Mouse (Mus musculus) liver, postnatal 0 days (tissue): ENCODE data around the gene Cdrt4.

Source experiments
- CTCF ChIP-seq: sonication (generic); IDR thresholded peaks from 2 replicates; pipeline ENCODE4 v1.5.1; 2016; ENCODE audit warnings: antibody characterized with exemption, low read depth
- EP300 ChIP-seq: IDR thresholded peaks from 2 replicates; pipeline ENCODE4 v1.6.1; 2016; ENCODE audit warnings: antibody characterized with exemption, low read depth, mild to moderate bottlenecking

GRCm38 (mm10) chr11:62990150-62990685, 39.2 kb downstream of the Cdrt4 start:
- TF ChIP-seq CTCF (no peak), EP300 (no peak)
